Mouse (Mus musculus) liver, embryonic 14.5 days (tissue): ENCODE data around the gene Apobec1. TPM values are rescaled to one million over a fixed set of nuclear protein-coding genes. Genes with fewer than 3 reads are reported as not detected.
"Not testable (repeated sequence)": the region's sequence is repeated elsewhere in the genome, so short reads cannot be mapped to it uniquely, and the experiment has no call there.

Experiments used
- ATAC-seq: fragments of 200-750 bp; cut with Nextera tagmentation; 2 replicates; pipeline ENCODE4 v1.8.0; 2017; ENCODE audit warnings: moderate number of reproducible peaks, mild to moderate bottlenecking, moderate library complexity; ENCODE audit not compliant: insufficient read depth
- DNase-seq, 3 experiments: peaks; one replicate each; pipeline ENCODE4 v3.0.0-alpha.2; 2012 to 2013; ENCODE audit warnings: low read depth in 3 of 3, low spot score in 3 of 3
- H3K27ac ChIP-seq: fragments of 300-500 bp; sonication (generic); 2 replicates; pipeline ENCODE4 v1.5.1; 2014; ENCODE audit warnings: moderate library complexity, mild to moderate bottlenecking, control low read depth, inconsistent platforms
- H3K27me3 ChIP-seq: fragments of 300-500 bp; sonication (generic); 2 replicates; pipeline ENCODE4 v1.6.1; 2014; ENCODE audit warnings: mild to moderate bottlenecking, low read length, moderate library complexity; ENCODE audit not compliant: control insufficient read depth, insufficient read depth
- H3K36me3 ChIP-seq: fragments of 300-500 bp; sonication (generic); replicated peaks from 2 replicates; pipeline ENCODE4 v1.6.1; 2014; ENCODE audit warnings: low read depth; ENCODE audit not compliant: control insufficient read depth, insufficient read depth
- H3K4me1 ChIP-seq, 2 experiments: fragments of 200-500 bp in 1 of 2; fragments of 300-500 bp in 1 of 2; sonication (generic) in 1 of 2; replicated peaks; 2 replicates each; pipeline ENCODE4 v1.6.1; 2012 to 2014; ENCODE audit warnings: antibody characterized with exemption in 1 of 2, inconsistent platforms in 1 of 2, low read length in 1 of 2; ENCODE audit not compliant: control insufficient read depth in 2 of 2, insufficient read depth in 2 of 2
- H3K4me2 ChIP-seq: fragments of 300-500 bp; sonication (generic); 2 replicates; pipeline ENCODE4 v1.6.1; 2014; ENCODE audit warnings: low read depth, mild to moderate bottlenecking, control low read depth, moderate library complexity
- H3K4me3 ChIP-seq, 2 experiments: fragments of 200-500 bp in 1 of 2; fragments of 300-500 bp in 1 of 2; sonication (generic) in 1 of 2; 2 replicates each; pipeline ENCODE4 v1.5.1; 2012 to 2014; ENCODE audit warnings: low read depth in 2 of 2, low read length in 2 of 2, mild to moderate bottlenecking in 2 of 2, control low read depth in 1 of 2, inconsistent platforms in 1 of 2, moderate library complexity in 1 of 2; ENCODE audit not compliant: insufficient read depth in 1 of 2
- H3K9ac ChIP-seq: fragments of 300-500 bp; sonication (generic); replicated peaks from 2 replicates; pipeline ENCODE4 v1.6.1; 2014; ENCODE audit warnings: mild to moderate bottlenecking, control low read depth, moderate library complexity
- H3K9me3 ChIP-seq: fragments of 300-500 bp; sonication (generic); 2 replicates; pipeline ENCODE4 v1.6.1; 2016; ENCODE audit warnings: low read length, mixed read lengths; ENCODE audit not compliant: control insufficient read depth
- CTCF ChIP-seq: IDR thresholded peaks from 2 replicates; pipeline ENCODE4 v1.5.1; 2016; ENCODE audit warnings: antibody characterized with exemption, low read depth, control low read depth
- EP300 ChIP-seq: IDR thresholded peaks from 2 replicates; pipeline ENCODE4 v1.6.1; 2016; ENCODE audit warnings: antibody characterized with exemption, low read depth
- WGBS: fragments of 180-500 bp; shearing (Covaris S2); extraction: QIAGEN DNeasy Blood & Tissue Kit; methylation state at CpG from one replicate; pipeline ENCODE4 v1.1.7; 2014; ENCODE audit not compliant: insufficient replicate concordance; 5-methylcytosine and 5-hydroxymethylcytosine counted together
- polyA plus RNA-seq, 2 experiments: library from polyadenylated mRNA; depleted of rRNA in 1 of 2; stranded (reverse) in 1 of 2; unstranded in 1 of 2; fragments of >200 nt; fragmentation: Nextera tagmentation in 1 of 2; extraction: Ambion mirVana in 1 of 2; gene quantifications; 2 replicates each; pipeline versions ENCODE4 v1.2.1 to v1.2.3; 2012 to 2014

The Apobec1 gene
- polyA plus RNA-seq, 2 experiments = 4.2 to 4.3 TPM

DNA sequence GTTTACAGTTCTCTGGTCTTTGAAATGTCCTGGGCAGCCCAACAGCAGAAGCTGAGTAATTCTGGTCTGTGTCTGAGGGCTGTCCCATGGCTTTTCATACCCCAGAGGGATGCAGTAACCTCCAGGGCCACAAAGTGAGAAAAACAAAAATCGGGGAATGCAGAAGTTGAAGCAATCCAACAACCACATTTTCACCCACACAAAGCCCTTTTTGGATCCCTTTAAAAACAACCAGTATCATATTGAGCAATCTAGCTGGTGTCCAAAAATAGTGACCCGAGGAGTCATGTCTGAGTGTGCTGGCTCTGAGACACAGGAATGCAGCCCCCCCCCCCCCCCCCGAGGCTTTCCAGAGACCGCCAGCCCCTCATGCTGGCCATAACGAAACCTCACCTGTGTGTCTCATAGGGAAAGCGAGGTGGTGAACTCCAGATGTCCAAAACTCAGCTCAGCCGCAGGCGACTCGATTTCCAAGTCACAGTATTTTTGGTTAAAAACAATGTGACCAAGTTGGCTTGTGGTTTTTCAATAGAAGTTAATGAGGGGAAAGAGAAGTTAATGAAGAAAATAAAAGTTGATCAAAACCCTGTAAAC, 56.9 kb downstream of the Apobec1 start:
- Histone ChIP-seq H3K4me1 (no peaks in the 10 kb centered on the region), H3K4me3 (no peak overlapping the region), H3K9me3 (no peaks in the 10 kb centered on the region), H3K4me2 (no peak overlapping the region), H3K9ac (no peak overlapping the region), H3K27me3 (no peaks in the 10 kb centered on the region), H3K36me3 (no peaks in the 10 kb centered on the region), H3K27ac (no peak overlapping the region)
- TF ChIP-seq CTCF = no peak
- ATAC-seq (no peak), DNase-seq (no peak)
- WGBS = 52% methylated on average over 9 of the region's 9 CpGs

DNA sequence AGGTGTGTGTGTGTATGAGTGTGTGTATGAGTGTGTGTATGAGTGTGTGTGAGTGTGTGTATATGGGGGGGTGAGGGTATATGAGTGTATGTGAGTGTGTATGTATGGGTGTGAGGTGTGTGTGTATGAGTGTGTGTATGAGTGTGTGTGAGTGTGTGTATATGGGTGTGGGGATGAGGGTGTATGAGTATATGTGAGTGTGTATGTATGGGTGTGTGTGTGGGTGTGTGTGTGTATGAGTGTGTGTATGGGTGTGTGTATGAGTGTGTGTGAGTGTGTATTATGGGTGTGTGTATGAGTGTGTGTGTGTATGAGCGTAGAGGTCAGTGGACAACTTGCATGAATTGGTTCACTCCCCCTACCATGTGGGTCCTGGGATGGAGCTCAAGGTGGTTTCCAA, 57.6 kb downstream of the Apobec1 start:
- no peak overlapping the region for H3K27ac ChIP-seq
- ATAC-seq (no peak), DNase-seq (no peak)
- no peaks in the 10 kb centered on the region for H3K36me3 ChIP-seq
- H3K9ac ChIP-seq = no peak overlapping the region
- TF ChIP-seq EP300 (no peak), CTCF (no peak)
- WGBS = 68% methylated on average over 1 of the region's 1 CpGs
- H3K4me1 ChIP-seq = no peaks in the 10 kb centered on the region
- H3K27me3 ChIP-seq = no peaks in the 10 kb centered on the region
- H3K4me3 ChIP-seq = no peak overlapping the region
- H3K9me3 ChIP-seq = no peaks in the 10 kb centered on the region
- H3K4me2 ChIP-seq = no peak overlapping the region

DNA sequence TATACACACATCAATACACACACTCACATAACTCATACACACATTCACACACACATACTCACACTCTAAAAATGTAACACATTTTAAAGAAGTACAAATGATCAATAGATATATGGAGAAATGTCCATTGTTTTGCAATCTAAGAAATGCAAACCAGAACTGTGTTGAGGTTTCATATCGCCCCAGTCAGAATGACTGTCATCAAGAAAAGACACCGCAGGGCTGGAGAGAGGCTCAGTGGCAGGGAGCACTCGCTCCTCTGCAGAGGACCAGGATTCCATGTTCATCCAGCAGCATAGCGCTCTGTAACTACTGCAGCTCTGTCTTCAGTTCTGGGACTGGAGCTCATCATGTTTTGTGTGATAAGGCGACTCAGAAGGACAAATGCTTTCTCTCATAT, 58.7 kb downstream of the Apobec1 start:
- TF ChIP-seq EP300 = no peak
- H3K36me3 ChIP-seq = no peaks in the 10 kb centered on the region
- 63% methylated on average over 5 of the region's 5 CpGs for WGBS
- DNase-seq (no peak), ATAC-seq (no peak)
- no peak overlapping the region for H3K27ac ChIP-seq
- H3K4me3 ChIP-seq = no peak overlapping the region
- H3K9ac ChIP-seq = no peak overlapping the region
- no peaks in the 10 kb centered on the region for H3K4me1 ChIP-seq
- no peak overlapping the region for H3K4me2 ChIP-seq
- no peaks in the 10 kb centered on the region for H3K27me3 ChIP-seq
- no peaks in the 10 kb centered on the region for H3K9me3 ChIP-seq

DNA sequence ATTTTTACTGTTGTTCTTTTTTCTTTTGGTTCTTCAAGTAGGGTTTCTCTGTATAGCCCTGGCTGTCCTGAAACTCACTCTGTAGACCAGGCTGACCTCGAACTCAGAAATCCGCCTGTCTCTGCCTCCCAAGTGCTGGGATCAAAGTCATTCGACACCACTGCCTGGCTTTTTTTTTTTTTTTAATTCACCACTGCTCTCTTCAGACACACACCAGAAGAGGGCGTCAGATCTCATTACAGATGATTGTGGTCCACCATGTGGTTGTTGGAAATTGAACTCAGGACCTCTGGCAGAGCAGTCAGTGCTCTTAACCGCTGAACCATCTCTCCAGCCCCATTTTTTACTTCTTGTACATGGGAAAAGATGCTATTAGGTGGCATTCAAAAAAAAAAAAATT, 59.8 kb downstream of the Apobec1 start:
- WGBS = 53% methylated on average over 5 of the region's 5 CpGs
- not testable (repeated sequence) for DNase-seq, H3K27ac ChIP-seq, H3K9ac ChIP-seq, H3K27me3 ChIP-seq, ATAC-seq, H3K36me3 ChIP-seq, H3K4me1 ChIP-seq, H3K4me2 ChIP-seq, H3K4me3 ChIP-seq, H3K9me3 ChIP-seq

DNA sequence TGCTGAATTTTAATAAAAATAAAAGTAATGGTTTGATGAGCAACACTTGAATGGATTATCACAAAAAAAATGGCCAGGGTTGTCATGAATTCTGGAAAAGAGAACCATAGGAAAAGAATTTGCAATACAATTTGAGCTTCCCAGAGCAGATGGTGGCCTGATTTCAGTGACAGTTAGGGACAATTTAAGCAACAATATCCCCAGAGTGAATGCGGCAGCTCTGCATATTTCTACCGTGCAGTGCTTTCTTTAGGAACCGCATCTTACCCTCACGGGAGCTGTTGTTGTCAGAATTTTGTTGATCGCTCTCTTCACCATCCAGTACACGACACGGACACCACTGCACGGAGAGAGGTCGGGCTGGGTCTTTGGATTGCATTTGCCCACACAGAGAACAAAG, 62.7 kb downstream of the Apobec1 start:
- Histone ChIP-seq H3K4me1 (no peaks in the 10 kb centered on the region), H3K9me3 (no peaks in the 10 kb centered on the region), H3K27ac (no peak overlapping the region), H3K36me3 (no peaks in the 10 kb centered on the region), H3K4me3 (no peak overlapping the region), H3K27me3 (no peaks in the 10 kb centered on the region), H3K9ac (no peak overlapping the region), H3K4me2 (no peak overlapping the region)
- no peak for ATAC-seq
- WGBS = 75% methylated on average over 9 of the region's 9 CpGs
- TF ChIP-seq EP300 (no peak), CTCF (no peak)
- no peak for DNase-seq

DNA sequence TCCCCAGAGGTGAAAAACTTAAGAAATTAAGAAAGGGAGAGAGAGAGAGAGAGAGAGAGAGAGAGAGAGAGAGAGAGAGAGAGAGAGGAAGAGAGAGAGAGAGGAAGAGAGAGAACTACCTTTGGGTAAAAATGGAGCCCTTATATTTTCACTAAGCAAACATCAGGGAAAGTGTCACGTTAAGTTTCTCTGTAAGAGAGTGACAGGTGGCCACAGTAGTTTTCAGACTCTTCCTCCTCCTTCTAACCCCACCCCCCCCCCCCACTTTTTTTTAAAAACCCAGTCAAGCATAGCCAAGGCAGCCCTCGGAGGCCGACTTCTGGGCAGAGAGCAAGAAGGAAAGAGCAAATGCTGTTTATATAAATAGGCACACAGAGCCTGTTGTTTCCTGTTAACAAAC, 68.2 kb downstream of the Apobec1 start:
- no peak for TF ChIP-seq CTCF
- TF ChIP-seq EP300 = no peak
- H3K9me3 ChIP-seq = no peaks in the 10 kb centered on the region
- no peak for ATAC-seq

More for the DNA sequence above, 68.2 kb downstream of the Apobec1 start:
- H3K27ac ChIP-seq = no peak overlapping the region
- H3K4me3 ChIP-seq = no peak overlapping the region
- H3K4me1 ChIP-seq = no peaks in the 10 kb centered on the region
- H3K36me3 ChIP-seq = no peaks in the 10 kb centered on the region
- no peaks in the 10 kb centered on the region for H3K27me3 ChIP-seq
- no peak for DNase-seq
- WGBS = 31% methylated on average over 3 of the region's 3 CpGs
- H3K9ac ChIP-seq = no peak overlapping the region
- no peak overlapping the region for H3K4me2 ChIP-seq
